ENCODE assay signal across 17 mouse cellular contexts in the genomic region with DNA sequence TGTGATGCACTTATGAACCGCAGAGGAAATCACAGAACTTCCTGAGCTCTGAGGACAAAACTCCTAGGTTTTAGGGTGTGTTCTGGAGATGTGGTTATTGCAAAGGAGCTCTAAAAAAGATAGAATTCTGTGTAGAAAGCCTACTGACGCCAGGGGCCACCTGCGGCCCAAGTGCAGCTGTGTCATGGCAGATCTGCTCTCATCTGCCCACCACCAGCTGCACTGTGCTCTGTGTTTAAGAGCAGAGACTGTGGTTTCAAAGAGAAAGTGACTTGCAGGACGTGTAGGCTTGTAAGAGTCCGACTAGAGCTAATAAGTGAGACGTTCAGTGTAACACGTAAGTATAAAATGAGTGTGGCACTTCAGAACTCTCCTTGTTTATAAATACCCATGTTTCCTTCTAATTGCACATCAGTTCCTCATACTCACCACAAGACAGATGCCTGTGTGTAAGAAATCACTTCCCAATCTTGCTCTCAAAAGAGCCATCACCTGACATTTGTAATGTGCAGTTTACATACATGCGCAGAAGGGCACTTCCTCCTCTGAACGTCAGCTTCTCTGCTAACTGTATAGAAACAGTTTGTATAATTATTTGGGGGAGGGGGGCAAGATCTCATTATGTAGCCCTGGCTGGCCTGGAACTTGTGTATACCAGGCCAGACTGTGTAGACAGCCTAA.
DNase-seq lines count a peak whose midpoint lies in the region; ATAC-seq lines count a peak whose summit lies in the region.
"Had no signal": no experiment of that assay in that cellular context is flagged by ENCODE, and none has a peak within 500 bp of the region (broad histone marks: within the 10 kb centered on the region; RNA-seq: fewer than 3 reads in every experiment).

No protein-coding gene starts in this region.

- peaks cover 7% of the 10 kb centered on the region for H3K4me1 ChIP-seq in heart, embryonic 16.5 days (ENCODE audit: control insufficient read depth, insufficient read depth, low read length)
- H3K4me1 ChIP-seq: liver, embryonic 15.5 days had no signal

- H3K9me3 ChIP-seq in heart, embryonic 16.5 days (replicated peaks; ENCODE audit: control insufficient read depth, low read length), result no peaks in the 10 kb centered on the region
- H3K9me3 ChIP-seq: G1E; heart, embryonic 10.5 days; liver, embryonic 15.5 days had no signal

- no peak overlapping the region for H3K27ac ChIP-seq in heart, embryonic 16.5 days (ENCODE audit: low read length)
- H3K27ac ChIP-seq: heart, embryonic 10.5 days; liver, embryonic 15.5 days had no signal

- intact Hi-C loops in heart, postnatal 36 days (cut with DNase I), result no loop called here
- intact Hi-C loops in left cerebral cortex, postnatal 36 days (cut with DNase I), result no loop called here

- DNase-seq in heart, postnatal 36 days, result no peak
- peak; percentile 10 for DNase-seq in CD4-positive helper T cell, adult 2 months (ENCODE audit: low read depth, low spot score)
- DNase-seq in naive thymus-derived CD4-positive, alpha-beta T cell, adult 2 months (ENCODE audit: low read depth), result peak; percentile 36
- DNase-seq in kidney, adult 8-10 months, result no peak
- no peak for DNase-seq in urinary bladder, postnatal 10 days (ENCODE audit: low spot score)
- DNase-seq in left cerebral cortex, postnatal 36 days (ENCODE audit: low spot score in 2 of 2), result no peak
- DNase-seq: adrenal gland, postnatal 25 days; cerebellum, adult 8-10 months; gastrocnemius, postnatal 10 days; heart, postnatal 4 days; kidney, postnatal 25 days had no signal

- H3K27me3 ChIP-seq in heart, embryonic 16.5 days (ENCODE audit: control insufficient read depth, insufficient read depth, low read length), result no peaks in the 10 kb centered on the region
- H3K27me3 ChIP-seq: liver, embryonic 15.5 days had no signal

- no peak overlapping the region for H3K4me2 ChIP-seq in heart, embryonic 16.5 days (ENCODE audit: low read depth, low read length)
- H3K4me2 ChIP-seq: liver, embryonic 15.5 days had no signal

- H3K9ac ChIP-seq in heart, embryonic 16.5 days (ENCODE audit: low read length), result no peak overlapping the region
- H3K9ac ChIP-seq: liver, embryonic 15.5 days had no signal

- WGBS in heart, embryonic 16.5 days, result 73% methylated on average over 9 of the region's 9 CpGs

- no peaks in the 10 kb centered on the region for H3K36me3 ChIP-seq in heart, embryonic 16.5 days (ENCODE audit: control insufficient read depth, insufficient read depth)
- H3K36me3 ChIP-seq: G1E; heart, embryonic 10.5 days; liver, embryonic 15.5 days had no signal

- no peak overlapping the region for H3K4me3 ChIP-seq in heart, embryonic 16.5 days (ENCODE audit: low read length)
- H3K4me3 ChIP-seq: heart, embryonic 10.5 days; liver, embryonic 15.5 days had no signal

- peak; percentile 20; the same call in 1 of the 2 replicates for ATAC-seq in heart, embryonic 16.5 days (replicated peaks; ENCODE audit: extremely low read depth, insufficient read depth, low FRiP score)
- ATAC-seq in granulocyte monocyte progenitor cell, adult 5-6 weeks (replicated peaks; ENCODE audit: poor library complexity, severe bottlenecking), result peak; percentile 89
- ATAC-seq: forebrain, embryonic 14.5 days had no signal

Comparison
In these comparisons a context has a peak if more than half of its experiments do, and no peak if none do; other contexts are left out.
1. DNase-seq: peak in CD4-positive helper T cell, adult 2 months (single experiment) and naive thymus-derived CD4-positive, alpha-beta T cell, adult 2 months (single experiment); none in heart, postnatal 36 days (0 of 2), kidney, adult 8-10 months (0 of 2), urinary bladder, postnatal 10 days (single experiment) and left cerebral cortex, postnatal 36 days (0 of 2).